Mouse (Mus musculus) kidney, postnatal 25 days (tissue): ENCODE results near the gene Clca3a2.
"Not testable (repeated sequence)": the region's sequence is repeated elsewhere in the genome, so short reads cannot be mapped to it uniquely, and the experiment has no call there.

ENCODE experiments used
- DNase-seq, 2 experiments: peaks; one replicate each; pipeline ENCODE4 v3.0.0; 2021; ENCODE audit warnings: mixed read lengths in 2 of 2

Gene Clca3a2

GRCm38 (mm10) chr3:144819219-144819618, at the start of gene Clca3a2:
Gene Clca3a2, minus strand, starts transcription at chr3:144819494.
- not testable (repeated sequence) for DNase-seq

- no peak for DNase-seq
Observed at GRCm38 (mm10) chr3:144849584-144849983, 30.3 kb upstream of the Clca3a2 start.

- not testable (repeated sequence) for DNase-seq
Observed at GRCm38 (mm10) chr3:144849014-144849556, 29.8 kb upstream of the Clca3a2 start, which contains the start of gene Clca3b. Gene Clca3b, minus strand, starts transcription at chr3:144849357.

- DNase-seq = no peak
Observed at GRCm38 (mm10) chr3:144827257-144827656, 8.0 kb upstream of the Clca3a2 start.

GRCm38 (mm10) chr3:144825151-144825550, 5.9 kb upstream of the Clca3a2 start:
- peak; percentile 79 to 90 for DNase-seq

- DNase-seq = no peak
Observed at GRCm38 (mm10) chr3:144823331-144823730, 4.0 kb upstream of the Clca3a2 start.

GRCm38 (mm10) chr3:144820632-144821031, 1.3 kb upstream of the Clca3a2 start:
- no peak for DNase-seq

- not testable (repeated sequence) for DNase-seq
Observed at GRCm38 (mm10) chr3:144813336-144813735, 6.0 kb downstream of the Clca3a2 start.

GRCm38 (mm10) chr3:144811821-144812220, 7.5 kb downstream of the Clca3a2 start:
- no peak for DNase-seq

GRCm38 (mm10) chr3:144808153-144808925, 11.0 kb downstream of the Clca3a2 start:
- DNase-seq = not testable (repeated sequence)

GRCm38 (mm10) chr3:144806626-144807025, 12.7 kb downstream of the Clca3a2 start:
- DNase-seq = not testable (repeated sequence)

- DNase-seq = peak in 1 of 2 experiments; percentile 42
Observed at GRCm38 (mm10) chr3:144801861-144802260, 17.4 kb downstream of the Clca3a2 start.

GRCm38 (mm10) chr3:144785181-144786148, 33.8 kb downstream of the Clca3a2 start:
- no peak for DNase-seq

GRCm38 (mm10) chr3:144765161-144765560, 54.1 kb downstream of the Clca3a2 start:
- DNase-seq = no peak

GRCm38 (mm10) chr3:144761454-144761853, 57.8 kb downstream of the Clca3a2 start:
- no peak for DNase-seq

- peak in 1 of 2 experiments; percentile 40 for DNase-seq
Observed at GRCm38 (mm10) chr3:144760592-144761309, 58.5 kb downstream of the Clca3a2 start, which contains the start of gene Clca3a1. Gene Clca3a1, minus strand, starts transcription at chr3:144760977.

GRCm38 (mm10) chr3:144759719-144760118, 59.6 kb downstream of the Clca3a2 start:
- no peak for DNase-seq

GRCm38 (mm10) chr3:144756103-144756502, 63.2 kb downstream of the Clca3a2 start:
- peak in 1 of 2 experiments; percentile 38 for DNase-seq

GRCm38 (mm10) chr3:144753120-144753519, 66.2 kb downstream of the Clca3a2 start:
- DNase-seq = peak in 1 of 2 experiments; percentile 21

GRCm38 (mm10) chr3:144749062-144749963, 70.0 kb downstream of the Clca3a2 start:
- DNase-seq = not testable (repeated sequence)

- not testable (repeated sequence) for DNase-seq
Observed at GRCm38 (mm10) chr3:144747706-144748105, 71.6 kb downstream of the Clca3a2 start.
